Mouse (Mus musculus) intestine, embryonic 15.5 days (tissue): ENCODE data around the gene Olfr402. TPM values are rescaled to one million over a fixed set of nuclear protein-coding genes. Genes with fewer than 3 reads are reported as not detected.
"Not testable (repeated sequence)": the region's sequence is repeated elsewhere in the genome, so short reads cannot be mapped to it uniquely, and the experiment has no call there.

Source experiments
- ATAC-seq: fragments of 200-750 bp; cut with Nextera tagmentation; 2 replicates; pipeline ENCODE4 v1.8.0; 2017; ENCODE audit warnings: moderate TSS enrichment, moderate library complexity
- H3K27ac ChIP-seq: fragments of 300-500 bp; sonication (generic); 2 replicates; pipeline ENCODE4 v1.5.1; 2015; ENCODE audit warnings: mild to moderate bottlenecking, inconsistent platforms
- H3K27me3 ChIP-seq: fragments of 300-500 bp; sonication (generic); replicated peaks from 2 replicates; pipeline ENCODE4 v1.6.1; 2015; ENCODE audit warnings: inconsistent platforms
- H3K36me3 ChIP-seq: fragments of 300-500 bp; sonication (generic); 2 replicates; pipeline ENCODE4 v1.6.1; 2015; ENCODE audit warnings: inconsistent platforms
- H3K4me1 ChIP-seq: fragments of 300-500 bp; sonication (generic); replicated peaks from 2 replicates; pipeline ENCODE4 v1.6.1; 2015; ENCODE audit warnings: inconsistent platforms
- H3K4me2 ChIP-seq: fragments of 300-500 bp; sonication (generic); replicated peaks from 2 replicates; pipeline ENCODE4 v1.6.1; 2015; ENCODE audit warnings: mild to moderate bottlenecking, inconsistent platforms
- H3K4me3 ChIP-seq: fragments of 300-500 bp; sonication (generic); replicated peaks from 2 replicates; pipeline ENCODE4 v1.5.1; 2015; ENCODE audit warnings: inconsistent platforms
- H3K9ac ChIP-seq: fragments of 300-500 bp; sonication (generic); 2 replicates; pipeline ENCODE4 v1.6.1; 2015; ENCODE audit warnings: inconsistent platforms
- H3K9me3 ChIP-seq: fragments of 300-500 bp; sonication (generic); 2 replicates; pipeline ENCODE4 v1.6.1; 2016; ENCODE audit warnings: inconsistent platforms
- WGBS: fragments of 180-500 bp; shearing (Covaris S2); methylation state at CpG from one replicate; pipeline ENCODE4 v1.1.7; 2015; 5-methylcytosine and 5-hydroxymethylcytosine counted together
- polyA plus RNA-seq: library from polyadenylated mRNA; unstranded; fragments of >200 nt; fragmentation: Nextera tagmentation; extraction: Ambion mirVana; gene quantifications from 2 replicates; pipeline ENCODE4 v1.2.1, GENCODE M21; 2015

Gene Olfr402
- polyA plus RNA-seq: not detected in 2 replicates

GRCm38 (mm10) chr11:74153229-74153628 is at the start of gene Olfr402:
Gene Olfr402 (plus strand): TSS chr11:74153529.
- no peaks in the 10 kb centered on the region for H3K27me3 ChIP-seq
- H3K9me3 ChIP-seq: no peaks in the 10 kb centered on the region; the same call in 1 of the 2 replicates
- H3K27ac ChIP-seq: no peak within 1 kb of the TSS
- 56% methylated on average over 3 of the region's 3 CpGs for WGBS
- no peak within 1 kb of the TSS for H3K4me2 ChIP-seq
- H3K9ac ChIP-seq: no peak within 1 kb of the TSS
- no peak for ATAC-seq
- no peaks in the 10 kb centered on the region for H3K4me1 ChIP-seq
- H3K36me3 ChIP-seq: no peaks in the 10 kb centered on the region
- H3K4me3 ChIP-seq: no peak within 1 kb of the TSS

- H3K9ac ChIP-seq: no peak overlapping the region
- H3K4me3 ChIP-seq: no peak overlapping the region
- H3K4me2 ChIP-seq: no peak overlapping the region
- no peak overlapping the region for H3K27ac ChIP-seq
- H3K36me3 ChIP-seq: no peaks in the 10 kb centered on the region
- H3K9me3 ChIP-seq: no peaks in the 10 kb centered on the region
- no peaks in the 10 kb centered on the region for H3K27me3 ChIP-seq
- no peak for ATAC-seq
- WGBS: 31% methylated on average over 5 of the region's 5 CpGs
- H3K4me1 ChIP-seq: no peaks in the 10 kb centered on the region
Measured at GRCm38 (mm10) chr11:74105066-74105465, 48.3 kb upstream of the Olfr402 start.

GRCm38 (mm10) chr11:74113412-74113811 is 39.9 kb upstream of the Olfr402 start, which contains the start of gene Olfr401:
Gene Olfr401 (plus strand): TSS chr11:74113712.
- no peak for ATAC-seq
- Histone ChIP-seq H3K27me3 (no peaks in the 10 kb centered on the region), H3K27ac (no peak within 1 kb of the TSS), H3K36me3 (no peaks in the 10 kb centered on the region), H3K9ac (no peak within 1 kb of the TSS), H3K4me2 (no peak within 1 kb of the TSS), H3K9me3 (no peaks in the 10 kb centered on the region), H3K4me1 (no peaks in the 10 kb centered on the region), H3K4me3 (no peak within 1 kb of the TSS)

GRCm38 (mm10) chr11:74140001-74140400 is 13.3 kb upstream of the Olfr402 start:
- not testable (repeated sequence) for H3K4me3 ChIP-seq, ATAC-seq, H3K9ac ChIP-seq, H3K27me3 ChIP-seq, H3K27ac ChIP-seq, H3K36me3 ChIP-seq, H3K4me1 ChIP-seq, H3K9me3 ChIP-seq, H3K4me2 ChIP-seq
- 18% methylated on average over 1 of the region's 1 CpGs for WGBS

GRCm38 (mm10) chr11:74145866-74146265 is 7.5 kb upstream of the Olfr402 start:
- no peak overlapping the region for H3K9ac ChIP-seq
- H3K27ac ChIP-seq: no peak overlapping the region
- H3K9me3 ChIP-seq: no peaks in the 10 kb centered on the region; the same call in 1 of the 2 replicates
- H3K27me3 ChIP-seq: no peaks in the 10 kb centered on the region
- no peaks in the 10 kb centered on the region for H3K36me3 ChIP-seq
- H3K4me3 ChIP-seq: no peak overlapping the region
- no peaks in the 10 kb centered on the region for H3K4me1 ChIP-seq
- H3K4me2 ChIP-seq: no peak overlapping the region
- no peak for ATAC-seq

GRCm38 (mm10) chr11:74168771-74169170 is 15.4 kb downstream of the Olfr402 start:
- no peak for ATAC-seq
- H3K4me2 ChIP-seq: no peak overlapping the region
- no peak overlapping the region for H3K4me3 ChIP-seq
- no peaks in the 10 kb centered on the region for H3K9me3 ChIP-seq
- no peak overlapping the region for H3K27ac ChIP-seq
- no peak overlapping the region for H3K9ac ChIP-seq
- H3K27me3 ChIP-seq: no peaks in the 10 kb centered on the region
- no peaks in the 10 kb centered on the region for H3K4me1 ChIP-seq
- no peaks in the 10 kb centered on the region for H3K36me3 ChIP-seq

- H3K36me3 ChIP-seq: no peaks in the 10 kb centered on the region
- no peak for ATAC-seq
- no peak overlapping the region for H3K9ac ChIP-seq
- 75% methylated on average over 4 of the region's 4 CpGs for WGBS
- no peaks in the 10 kb centered on the region for H3K4me1 ChIP-seq
- H3K4me3 ChIP-seq: no peak overlapping the region
- H3K9me3 ChIP-seq: no peaks in the 10 kb centered on the region
- no peak overlapping the region for H3K27ac ChIP-seq
- H3K4me2 ChIP-seq: no peak overlapping the region
- H3K27me3 ChIP-seq: no peaks in the 10 kb centered on the region
Measured at GRCm38 (mm10) chr11:74183168-74183567, 29.8 kb downstream of the Olfr402 start.

GRCm38 (mm10) chr11:74183745-74184144 is 30.4 kb downstream of the Olfr402 start:
- Histone ChIP-seq H3K36me3 (no peaks in the 10 kb centered on the region), H3K4me2 (no peak overlapping the region), H3K9me3 (no peaks in the 10 kb centered on the region), H3K4me1 (no peaks in the 10 kb centered on the region), H3K9ac (no peak overlapping the region), H3K27ac (no peak overlapping the region), H3K4me3 (no peak overlapping the region), H3K27me3 (no peaks in the 10 kb centered on the region)
- no peak for ATAC-seq
- 67% methylated on average over 4 of the region's 4 CpGs for WGBS

- Histone ChIP-seq H3K4me3 (no peak within 1 kb of the TSS), H3K27ac (no peak within 1 kb of the TSS), H3K9me3 (no peaks in the 10 kb centered on the region), H3K9ac (no peak within 1 kb of the TSS), H3K36me3 (no peaks in the 10 kb centered on the region), H3K4me1 (no peaks in the 10 kb centered on the region), H3K27me3 (no peaks in the 10 kb centered on the region), H3K4me2 (no peak within 1 kb of the TSS)
- no peak for ATAC-seq
Measured at GRCm38 (mm10) chr11:74185949-74186348, 32.6 kb downstream of the Olfr402 start, which contains the start of gene Olfr403. Gene Olfr403 (plus strand): TSS chr11:74186249.

Other genes starting within 250 kb of the Olfr402 start
- gene Olfr395, start 244.2 kb upstream of the Olfr402 start, polyA plus RNA-seq: not detected in 2 replicates
- not detected in 2 replicates for gene Olfr23, start 216.9 kb upstream of the Olfr402 start, polyA plus RNA-seq
- not detected in 2 replicates for gene Olfr397, start 192.7 kb upstream of the Olfr402 start, polyA plus RNA-seq
- not detected in 2 replicates for gene Olfr398, start 163.1 kb upstream of the Olfr402 start, polyA plus RNA-seq
- not detected in 2 replicates for gene Olfr139, start 97.0 kb upstream of the Olfr402 start, polyA plus RNA-seq
- gene Olfr399, start 96.9 kb upstream of the Olfr402 start, polyA plus RNA-seq: not detected in 2 replicates
- not detected in 2 replicates for gene Zfp616, start 83.6 kb upstream of the Olfr402 start, polyA plus RNA-seq
- gene Olfr401, start 39.8 kb upstream of the Olfr402 start, polyA plus RNA-seq: not detected in 2 replicates
- not detected in 2 replicates for gene Olfr403, start 32.7 kb downstream of the Olfr402 start, polyA plus RNA-seq
- not detected in 2 replicates for gene Olfr43, start 57.9 kb downstream of the Olfr402 start, polyA plus RNA-seq
- gene Olfr406, start 106.3 kb downstream of the Olfr402 start, polyA plus RNA-seq: not detected in 2 replicates
- not detected in 2 replicates for gene Olfr59, start 130.2 kb downstream of the Olfr402 start, polyA plus RNA-seq
- not detected in 2 replicates for gene Olfr410, start 184.5 kb downstream of the Olfr402 start, polyA plus RNA-seq
- not detected in 2 replicates for gene Olfr411, start 199.1 kb downstream of the Olfr402 start, polyA plus RNA-seq
- not detected in 2 replicates for gene Olfr412, start 208.5 kb downstream of the Olfr402 start, polyA plus RNA-seq